Mouse (Mus musculus): ENCODE data around the gene Pkig.

Pkig gene

DNA sequence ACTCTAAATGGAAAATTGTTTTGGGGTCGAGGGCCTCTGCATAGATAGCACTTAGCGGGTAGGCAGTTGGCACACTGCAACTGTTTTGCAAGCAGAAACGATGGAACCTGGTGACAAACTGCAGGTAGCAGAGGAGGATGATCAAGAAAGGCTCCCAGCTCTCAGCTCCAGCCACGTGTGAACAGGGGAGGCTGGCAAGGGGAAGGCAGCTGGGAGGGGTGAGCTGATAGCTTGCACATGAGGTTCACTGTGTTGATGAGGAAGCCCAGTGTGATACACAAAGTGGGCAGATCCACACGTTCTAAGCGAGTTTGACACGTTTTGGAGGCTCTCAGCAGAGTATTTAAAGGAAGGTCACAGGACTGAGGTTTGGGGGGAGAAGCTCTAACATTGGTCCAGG, 54.3 kb downstream of the Pkig start:
- no peak for DNase-seq

DNA sequence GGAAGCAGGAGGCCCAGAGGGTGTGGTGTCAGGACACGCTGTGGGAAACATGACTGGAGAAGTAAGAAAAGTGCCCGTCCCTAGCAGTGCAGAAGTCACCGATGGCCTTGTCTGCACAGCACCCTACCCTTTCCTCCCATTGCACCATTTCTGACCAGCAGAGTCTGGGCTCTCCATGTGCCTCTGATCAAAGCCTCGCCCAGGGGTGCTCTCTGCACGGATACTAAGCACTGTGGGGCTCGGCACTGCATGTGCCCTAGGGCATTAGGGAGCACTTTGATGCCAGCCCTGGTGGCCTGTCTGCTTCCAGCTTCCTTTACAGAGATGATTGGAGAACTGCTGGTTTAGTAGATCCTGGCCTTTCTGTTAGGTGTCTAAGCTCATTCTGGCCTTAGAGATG, 54.7 kb downstream of the Pkig start:
- no peak for DNase-seq

DNA sequence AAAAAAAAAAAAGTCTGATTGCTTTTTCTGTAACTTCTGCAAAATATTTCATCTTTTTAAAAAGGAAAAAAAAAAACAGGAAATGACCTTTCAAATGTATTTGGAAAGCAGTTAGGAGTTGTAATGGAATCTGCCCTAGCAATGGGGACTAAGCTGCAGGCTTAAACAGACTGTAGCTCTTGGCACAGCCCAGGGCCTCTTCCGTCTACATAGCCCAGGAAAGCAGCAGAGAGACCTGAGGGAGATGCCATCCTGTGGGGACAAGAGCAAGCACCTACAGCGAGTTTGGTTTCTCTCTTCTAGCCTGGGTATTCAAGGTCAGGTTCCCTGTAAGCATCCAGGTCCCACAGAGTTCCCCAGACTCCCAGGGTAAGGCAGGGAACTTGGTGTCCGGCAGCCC, 55.2 kb downstream of the Pkig start:
- no peak for DNase-seq

DNA sequence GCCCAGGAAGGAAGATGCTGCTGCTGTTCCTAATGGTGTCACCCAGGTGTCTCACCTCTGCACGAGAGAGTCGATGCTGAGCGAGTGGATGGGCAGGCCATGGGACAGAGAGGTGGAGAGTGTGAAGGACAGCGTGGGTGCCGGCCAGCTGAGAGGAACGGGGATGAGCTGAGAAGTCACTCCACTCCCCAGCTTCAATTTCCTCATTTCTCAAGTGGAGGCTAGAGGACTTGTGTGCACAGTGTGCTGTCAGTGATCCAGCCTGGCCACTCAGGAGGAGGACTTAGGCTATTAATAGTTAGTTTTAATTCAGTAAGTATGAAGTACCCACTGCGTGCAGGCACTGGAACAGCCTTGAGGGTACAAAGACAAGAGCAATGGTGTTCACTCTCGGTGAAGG, 58.3 kb downstream of the Pkig start:
- no peak for DNase-seq

DNA sequence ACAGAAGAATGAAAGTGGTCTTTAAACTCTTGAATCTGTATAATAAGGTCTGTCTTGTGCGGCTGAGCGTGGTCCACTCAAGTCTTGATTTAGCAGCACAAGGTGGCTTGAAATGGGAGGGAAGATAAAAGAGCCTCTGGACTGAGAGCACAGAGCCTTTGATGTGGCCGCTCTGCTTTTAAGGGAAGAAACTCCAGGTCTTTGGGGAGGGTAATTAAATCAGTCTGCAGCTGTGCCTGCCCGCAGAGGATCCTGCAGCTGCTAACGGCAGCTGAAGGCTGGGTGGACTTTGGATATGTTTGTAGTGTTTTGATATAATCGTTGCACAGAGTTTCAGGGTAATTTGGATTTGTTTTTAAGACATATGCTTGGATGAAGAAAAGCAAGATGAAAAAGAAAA, 58.7 kb downstream of the Pkig start:
- peak; percentile 23 for DNase-seq

DNA sequence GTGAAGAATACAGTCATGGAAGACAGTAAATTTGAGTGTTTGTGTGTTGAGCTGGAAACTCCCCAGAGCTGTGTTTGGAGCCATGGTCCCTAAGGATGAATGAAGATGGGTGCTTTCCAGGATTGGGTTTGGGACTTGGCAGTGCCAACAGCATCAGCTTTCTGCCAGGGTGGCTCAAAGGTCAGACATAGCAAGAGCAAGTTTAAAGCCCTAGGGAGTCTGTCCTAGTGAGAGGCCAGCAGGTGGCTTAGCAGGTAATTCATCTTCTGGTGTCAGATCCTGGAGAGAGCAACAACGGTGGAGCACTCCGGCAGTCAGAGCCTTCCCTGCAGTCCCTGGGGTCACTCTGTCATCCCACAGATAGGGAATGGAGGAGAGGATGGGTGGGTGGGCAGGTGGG, 60.3 kb downstream of the Pkig start:
- no peak for DNase-seq

DNA sequence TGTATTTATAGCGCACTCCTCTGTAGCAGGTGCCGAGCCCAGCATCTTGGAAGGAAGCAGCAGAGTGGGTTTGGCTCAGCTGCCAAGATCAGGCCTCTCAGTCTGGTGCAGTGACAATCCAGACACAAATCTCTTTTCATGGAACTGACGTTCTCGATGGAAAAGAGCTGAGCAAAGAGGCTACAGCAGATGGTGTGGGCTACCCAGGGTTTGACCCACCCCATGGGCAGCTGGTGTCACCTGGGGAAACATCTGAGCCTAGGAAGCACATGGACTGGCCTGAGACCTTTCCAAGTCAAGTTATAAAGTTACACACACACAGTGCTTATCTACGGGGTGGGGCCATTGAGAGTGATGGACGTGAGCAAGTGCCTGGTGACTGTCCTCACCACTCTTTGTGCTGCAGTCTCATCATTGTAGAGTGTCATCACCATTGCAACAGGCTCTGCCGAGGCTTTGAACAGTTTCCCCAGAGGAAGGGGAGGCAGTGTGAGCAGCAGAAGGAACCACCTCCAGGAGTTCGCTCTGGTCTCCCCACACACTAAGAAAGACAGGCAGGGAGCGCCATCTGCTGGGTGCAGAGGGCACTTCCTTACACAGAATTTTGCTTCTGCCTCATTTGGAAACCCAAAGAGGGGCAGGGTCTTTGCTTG, 60.9 kb downstream of the Pkig start:
- DNase-seq = peak; percentile 88

DNA sequence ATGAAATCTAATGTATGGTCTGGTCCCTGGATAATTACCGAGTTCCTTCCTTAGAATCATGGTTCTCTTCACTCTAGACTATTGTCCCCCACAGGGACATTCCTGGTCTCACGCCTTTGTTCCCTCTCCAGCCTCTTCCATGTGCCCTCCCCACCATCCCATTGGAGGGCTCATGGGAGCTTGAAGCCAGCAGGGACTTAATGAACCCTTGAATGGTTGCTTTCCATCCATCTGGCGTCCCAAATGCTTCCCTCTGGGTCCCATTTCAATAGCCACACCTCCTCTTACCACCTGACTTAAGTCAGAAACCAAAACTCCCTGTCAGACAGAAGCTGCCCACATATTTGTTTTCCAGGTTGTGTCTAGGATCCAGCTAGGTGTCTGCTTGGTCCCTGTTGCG, 61.4 kb downstream of the Pkig start:
- DNase-seq = no peak

DNA sequence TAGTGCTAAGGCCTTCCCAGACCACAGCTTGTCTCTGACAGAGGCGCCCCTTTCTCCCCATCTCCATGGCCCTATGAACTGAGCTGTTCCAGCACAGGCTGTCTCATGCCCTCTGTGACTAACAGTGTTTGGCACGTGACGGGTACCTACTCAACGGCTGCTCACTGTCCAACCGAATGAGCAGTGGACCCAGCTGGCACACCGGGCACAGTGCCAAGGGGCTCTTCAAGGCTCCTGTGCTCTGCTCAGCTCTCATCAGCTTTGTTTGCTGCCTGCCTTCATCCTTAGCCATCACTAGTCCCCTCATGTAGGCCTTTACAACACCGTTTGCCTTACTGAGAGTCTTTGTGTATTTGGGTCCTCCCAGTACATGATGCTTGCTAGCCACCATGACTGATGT, 64.4 kb downstream of the Pkig start:
- DNase-seq = peak; percentile 93

DNA sequence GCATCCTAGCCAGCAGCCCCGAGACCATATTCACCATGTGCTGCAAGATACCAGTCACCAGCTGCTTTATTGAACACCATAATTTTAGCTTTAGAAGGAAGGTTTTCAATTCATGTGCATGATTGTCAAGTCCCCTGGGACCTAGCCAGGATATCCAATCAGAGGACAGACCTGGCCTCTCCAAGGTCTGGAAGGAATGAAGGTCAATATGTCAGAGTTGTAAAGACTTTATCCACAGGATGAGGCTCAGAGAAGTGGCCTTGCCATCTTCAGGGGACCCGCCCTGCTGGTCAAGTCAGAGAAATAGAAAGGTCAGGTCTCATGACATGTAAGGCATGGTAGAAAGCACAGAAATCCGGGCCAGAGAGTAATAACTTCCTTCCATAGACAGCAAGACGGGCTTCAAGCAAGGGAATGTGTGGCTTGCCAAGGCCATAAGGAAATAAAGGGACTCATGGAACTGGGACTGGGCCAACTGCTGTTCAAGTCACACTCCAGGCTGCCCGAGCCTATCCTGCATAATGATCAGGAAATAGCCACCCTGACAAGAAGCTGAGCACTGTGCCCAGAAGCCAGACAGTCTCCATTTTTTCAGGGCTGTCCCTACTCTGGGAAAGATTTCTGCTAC, 68.7 kb downstream of the Pkig start:
- DNase-seq = no peak

DNA sequence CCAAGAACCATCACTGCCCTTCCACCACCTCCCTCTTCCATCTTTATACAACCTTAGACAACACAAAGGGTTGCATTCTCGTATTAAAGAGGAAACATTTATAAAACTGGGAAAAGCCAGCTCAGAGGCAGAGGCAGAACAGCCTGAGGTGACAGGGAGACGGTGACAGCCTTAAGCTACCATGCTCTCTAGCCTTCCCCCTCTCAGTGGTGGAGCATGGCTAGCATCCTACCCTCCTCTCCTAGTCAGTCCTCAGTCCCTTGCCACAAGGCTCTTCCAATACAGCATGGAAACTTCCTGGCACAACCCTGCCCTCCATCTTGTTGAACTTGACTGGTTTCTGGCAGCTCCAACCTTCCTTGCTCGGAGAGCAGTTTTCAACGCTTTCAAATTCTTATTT, 70.1 kb downstream of the Pkig start:
- no peak for DNase-seq

DNA sequence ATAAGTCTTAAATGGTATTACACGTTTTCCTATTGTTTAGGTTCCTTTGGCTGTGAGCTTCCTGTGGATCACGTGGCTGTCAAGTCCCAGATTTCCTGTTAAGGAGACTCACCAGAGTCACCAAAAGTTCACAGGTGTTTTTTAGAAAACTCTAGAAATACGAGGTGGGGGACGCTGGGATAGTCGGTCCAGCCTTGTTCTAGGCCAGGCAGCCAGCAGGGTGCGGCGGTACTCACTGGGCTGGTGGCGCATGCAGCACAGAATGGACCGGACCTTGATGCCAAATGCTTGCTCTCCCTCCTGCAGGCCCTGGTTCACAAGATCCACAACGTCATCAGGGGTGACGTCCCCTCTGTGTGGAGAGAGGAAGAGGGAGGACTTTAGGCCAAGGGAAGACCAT, 73.8 kb downstream of the Pkig start:
- no peak for DNase-seq

DNA sequence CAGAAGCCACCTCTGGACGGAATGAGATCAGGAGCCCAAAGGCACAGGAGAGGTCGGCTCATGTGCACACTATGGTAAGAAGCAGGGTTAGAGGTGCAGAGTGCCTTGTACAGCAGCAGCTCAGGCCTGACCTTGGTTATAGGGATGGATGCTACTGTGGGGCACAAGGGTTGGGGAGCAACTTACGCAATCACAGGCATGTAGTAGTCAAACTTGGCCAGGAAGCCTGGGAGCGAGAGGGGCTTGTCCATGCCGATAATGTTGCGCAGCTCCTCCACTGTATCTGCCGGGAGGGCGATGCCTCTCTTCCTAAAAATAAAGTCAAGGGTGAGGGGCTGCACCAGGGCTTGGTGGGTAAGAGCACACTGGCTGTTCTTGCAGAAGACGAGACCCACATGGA, 77.0 kb downstream of the Pkig start:
- DNase-seq = no peak

DNA sequence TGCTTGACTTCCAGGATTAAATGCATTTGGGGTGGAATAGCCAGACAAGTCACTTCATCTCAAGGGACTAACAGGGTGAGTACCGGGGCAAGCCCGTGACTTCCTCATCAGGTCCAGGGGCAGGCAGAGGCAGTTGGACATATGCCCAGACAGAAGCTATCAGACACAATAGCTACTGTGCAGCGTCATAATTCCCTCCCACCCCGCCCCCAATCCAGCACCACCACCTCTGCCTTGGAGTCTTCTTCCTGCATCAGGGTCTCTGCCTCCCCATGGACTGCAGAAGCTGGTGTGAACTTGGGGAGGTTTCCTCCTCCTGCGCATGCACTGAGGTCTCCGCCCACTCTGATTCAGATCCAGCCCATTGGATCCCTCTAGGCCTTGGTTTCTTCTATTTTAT, 77.8 kb downstream of the Pkig start:
- DNase-seq = peak; percentile 51

DNA sequence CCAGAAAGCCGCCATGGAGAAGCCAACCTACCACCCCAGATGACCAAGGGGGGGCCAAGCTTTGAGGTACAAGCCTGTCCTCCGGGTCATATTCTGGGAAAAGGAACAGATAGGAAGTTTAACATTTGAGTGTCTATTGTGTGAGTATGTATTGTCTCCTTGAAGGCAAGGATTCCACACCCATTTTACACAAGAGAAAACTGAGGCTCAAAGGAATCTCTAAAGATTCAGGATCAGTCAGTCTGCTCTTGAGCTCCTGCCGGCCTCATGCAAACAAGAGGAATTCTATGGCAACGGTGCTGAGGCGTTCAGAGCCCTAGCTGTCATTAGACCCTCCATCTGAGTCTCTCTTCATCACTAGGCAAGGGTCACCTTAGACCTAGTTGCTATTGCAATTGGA, 84.5 kb downstream of the Pkig start:
- DNase-seq = no peak

DNA sequence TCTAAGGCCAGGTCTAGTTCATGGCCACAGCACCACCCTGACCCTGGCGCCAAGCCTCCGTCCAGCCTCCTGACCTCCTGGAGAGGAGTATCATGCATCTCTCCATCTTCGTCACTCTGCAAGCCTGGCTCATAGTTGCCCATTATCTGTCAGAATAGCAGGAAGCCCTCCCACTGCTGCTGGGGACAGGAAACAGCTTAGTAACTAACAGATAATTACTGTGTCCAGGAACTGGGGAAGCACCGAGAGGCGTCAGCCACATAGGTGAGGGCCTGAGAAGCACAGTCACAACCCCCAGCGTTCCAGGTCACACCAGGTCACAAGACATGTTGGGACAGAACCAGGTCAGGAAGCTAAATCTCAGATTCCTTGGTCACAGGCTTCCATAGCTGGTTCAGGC, 85.2 kb downstream of the Pkig start:
- no peak for DNase-seq

DNA sequence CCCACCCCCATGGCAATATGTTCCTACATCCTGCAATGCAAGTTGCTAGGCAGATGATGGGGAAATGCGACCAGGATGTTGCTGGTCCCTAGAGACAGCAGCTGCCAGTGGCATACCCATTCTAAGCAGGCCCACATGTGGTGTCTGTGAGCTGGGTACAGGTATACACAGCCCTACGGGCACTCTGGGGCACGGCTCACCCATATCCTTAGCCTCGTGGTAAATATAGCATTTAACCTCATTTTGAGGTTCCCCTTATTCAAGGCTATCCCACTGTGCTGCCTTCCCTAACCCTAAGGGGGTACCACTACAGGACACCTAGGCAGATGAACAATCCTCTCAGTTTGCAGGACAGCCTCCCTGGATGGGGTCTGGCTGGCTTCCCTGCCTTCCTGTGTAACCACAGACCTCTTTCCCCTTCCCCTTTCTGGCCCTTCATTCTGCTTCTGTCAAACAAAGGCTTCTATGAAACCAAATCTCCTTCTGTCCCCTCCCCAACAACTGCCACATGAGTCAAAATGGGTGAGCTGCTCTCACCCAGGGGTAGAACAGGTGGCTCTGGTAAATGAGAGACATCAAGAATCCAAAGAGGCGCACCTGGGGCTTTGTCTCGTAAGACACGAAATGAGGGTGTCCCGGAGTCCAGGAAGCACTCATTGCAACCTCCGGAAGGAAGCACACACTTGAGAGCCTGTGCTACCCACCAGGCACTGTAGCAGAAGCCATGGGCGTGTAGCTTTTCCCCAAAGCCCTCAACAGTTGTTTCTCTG, 86.8 kb downstream of the Pkig start:
- no peak for DNase-seq

DNA sequence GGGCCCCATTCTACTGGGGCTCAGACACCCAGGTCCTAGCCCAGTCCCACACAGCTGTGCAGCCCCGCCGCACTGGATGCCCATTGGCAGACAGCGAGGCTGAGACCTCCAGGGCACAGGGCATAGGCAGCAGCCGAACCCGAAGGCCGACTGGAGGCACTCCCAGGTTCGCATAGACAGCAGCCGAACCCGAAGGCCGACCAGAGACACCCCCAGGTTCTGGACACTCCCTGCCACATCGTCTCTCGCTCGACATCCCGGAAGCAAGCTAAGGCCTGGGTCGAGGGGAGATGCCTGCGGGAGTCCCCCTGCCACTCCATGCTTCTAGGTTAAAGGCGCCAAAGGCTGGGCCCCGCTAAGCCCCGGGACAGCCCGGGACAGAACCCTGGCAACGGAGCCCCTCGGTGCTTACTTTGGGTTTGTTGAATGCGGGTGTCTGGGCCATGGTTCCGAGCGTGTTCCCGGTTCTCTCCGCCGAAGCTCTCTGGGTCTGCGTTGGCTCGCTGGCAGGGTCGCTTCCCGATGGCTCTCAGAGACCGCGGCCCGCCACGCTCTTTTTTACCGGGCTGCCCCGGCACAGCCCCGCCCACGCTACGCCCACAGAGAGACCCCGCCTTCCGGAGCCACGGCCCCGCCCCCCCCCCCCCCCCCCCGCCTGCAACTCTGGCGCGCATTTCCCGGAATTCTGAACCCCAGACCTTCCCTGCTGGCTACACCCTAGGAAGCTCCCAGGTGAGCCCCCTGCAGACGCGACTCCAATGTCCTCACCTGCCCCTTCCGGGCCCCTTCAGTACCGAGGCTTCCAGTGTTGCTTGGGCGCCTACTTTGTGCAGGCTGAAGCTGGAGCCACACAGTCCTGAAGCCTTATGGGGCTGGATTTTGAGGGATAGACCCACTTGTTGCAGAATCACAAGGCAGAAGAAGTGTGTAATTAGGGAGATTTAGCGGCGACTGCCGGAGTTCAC, 91.7 kb downstream of the Pkig start, which contains the start of gene Ada:
Gene Ada (minus strand): TSS at position 593 of the 965 bp plus-strand sequence.
- peak; percentile 65 for DNase-seq

DNA sequence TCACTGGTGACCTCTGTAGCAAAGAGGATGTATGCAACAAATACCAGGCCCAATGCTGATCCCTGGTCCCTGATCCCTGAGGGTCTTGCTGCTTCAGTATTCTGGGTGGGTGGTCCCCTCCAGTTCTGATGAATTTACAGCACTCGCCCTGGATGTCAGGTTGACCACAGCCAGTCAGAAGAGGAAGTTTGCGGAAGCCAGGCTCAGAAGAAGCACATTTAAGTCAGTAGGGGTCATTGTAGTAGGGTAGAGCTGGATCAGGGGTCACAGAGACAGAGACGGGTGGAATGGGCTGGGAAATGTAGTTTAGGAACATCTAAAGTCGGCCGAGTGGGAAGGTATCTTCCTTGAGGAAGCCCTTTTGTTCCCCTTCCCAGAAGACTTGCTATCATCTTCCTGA, 96.0 kb downstream of the Pkig start:
- DNase-seq = no peak

DNA sequence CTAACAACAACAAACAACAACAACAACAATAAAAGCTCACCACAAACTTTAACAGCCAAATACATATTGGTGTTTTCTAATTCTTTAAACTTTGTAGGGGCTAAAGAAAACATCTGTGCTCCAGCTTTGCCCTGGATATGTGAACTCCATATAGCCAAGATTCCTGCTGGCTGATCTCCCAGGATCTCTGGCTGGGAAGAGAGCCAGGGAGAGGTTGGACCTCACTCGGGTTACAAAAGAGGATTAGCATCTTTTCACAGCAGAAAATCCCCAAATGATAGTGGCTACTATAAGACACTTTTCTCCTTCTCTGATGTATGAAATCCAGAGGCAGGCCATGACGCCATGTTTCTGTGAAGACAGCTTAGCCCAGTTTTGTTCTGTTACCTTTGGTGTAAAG, 98.5 kb downstream of the Pkig start:
- no peak for DNase-seq

DNA sequence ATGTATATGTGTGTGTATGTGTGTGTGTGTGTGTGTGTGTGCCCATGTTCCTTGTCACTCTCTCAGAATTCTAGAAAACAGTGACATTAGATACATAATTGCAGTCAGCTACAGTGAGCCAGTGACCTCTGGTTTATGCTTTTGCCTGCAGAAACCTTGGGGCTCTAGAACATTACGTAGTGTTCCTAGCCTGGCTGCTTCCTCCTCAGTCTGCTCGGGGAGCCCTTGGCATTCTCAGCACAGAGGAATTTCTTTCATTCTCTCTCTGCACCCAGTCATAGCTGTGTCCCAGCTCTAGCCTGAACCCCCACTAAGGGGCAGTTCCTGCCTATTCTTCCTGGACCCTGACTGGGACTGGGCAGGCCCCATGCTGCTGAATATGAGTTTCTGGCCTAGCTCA, 100.0 kb downstream of the Pkig start:
- no peak for DNase-seq

DNA sequence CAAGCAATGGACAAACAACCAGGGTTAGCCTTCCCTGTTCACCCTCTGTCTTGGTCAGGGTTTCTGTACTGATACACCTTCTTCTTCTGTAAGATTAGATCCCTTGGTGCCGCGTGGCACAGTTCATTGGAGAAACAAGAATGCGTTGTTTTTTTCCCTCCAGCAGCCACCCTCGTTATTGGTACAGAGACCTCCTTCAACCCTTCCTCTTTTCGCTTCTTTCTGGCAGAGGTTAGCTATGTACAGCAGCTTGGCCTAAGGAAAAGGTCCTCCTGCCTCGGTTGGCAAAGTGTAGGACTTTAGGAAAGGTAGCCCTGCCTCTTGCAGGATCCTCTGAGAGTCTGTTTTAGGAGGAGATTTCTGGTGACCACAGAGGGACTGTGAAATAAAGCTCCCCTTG, 102.4 kb downstream of the Pkig start:
- DNase-seq = no peak

DNA sequence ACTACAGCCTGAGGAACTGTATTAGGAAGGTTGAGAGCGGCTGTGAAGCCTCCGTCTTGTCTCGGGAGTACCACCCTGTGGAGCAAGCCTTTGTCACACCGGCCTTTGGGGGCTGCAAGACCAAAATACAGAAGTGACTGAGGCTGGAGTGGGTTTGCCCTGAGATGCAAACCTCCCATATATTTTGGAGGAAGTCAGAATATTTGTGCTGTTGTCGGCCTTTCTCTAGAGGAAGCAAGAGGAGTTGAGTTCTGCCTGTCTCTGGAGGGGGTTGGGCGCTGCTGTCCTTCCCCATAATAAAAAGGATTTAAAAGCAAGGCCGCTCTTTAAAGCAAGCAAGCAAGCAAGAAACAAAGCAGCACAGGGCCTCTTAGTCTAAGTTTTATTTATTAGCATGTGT, 103.2 kb downstream of the Pkig start:
- DNase-seq = no peak

Data from retina, postnatal 1 day (tissue).